ENCODE assay signal across 19 mouse cellular contexts in genomic region chr8:109675896-109676643, GRCm38 (mm10). TPM values are rescaled to one million over a fixed set of nuclear protein-coding genes. Genes with fewer than 3 reads are reported as not detected.
DNase-seq lines count a peak whose midpoint lies in the region; ATAC-seq lines count a peak whose summit lies in the region.
"Had no signal": no experiment of that assay in that cellular context is flagged by ENCODE, and none has a peak within 500 bp of the region (broad histone marks: within the 10 kb centered on the region; RNA-seq: fewer than 3 reads in every experiment).

No protein-coding gene starts in this region.

- H3K4me3 ChIP-seq in intestine, embryonic 16.5 days (ENCODE audit: low read length), result no peak overlapping the region
- H3K4me3 ChIP-seq: forebrain, embryonic 13.5 days; gastrocnemius, adult 2 months; hindbrain, embryonic 12.5 days; neural tube, embryonic 13.5 days had no signal

- H3K4me2 ChIP-seq in intestine, embryonic 16.5 days (ENCODE audit: low read depth, low read length), result no peak overlapping the region
- H3K4me2 ChIP-seq: forebrain, embryonic 13.5 days; hindbrain, embryonic 12.5 days; lung, embryonic 14.5 days; midbrain, embryonic 11.5 days; neural tube, embryonic 13.5 days had no signal

- DNase-seq in layer of hippocampus, adult 18-20 months (ENCODE audit: low spot score in 2 of 2), result peak; percentile 42 to 80
- no peak for DNase-seq in layer of hippocampus, postnatal 10 days (ENCODE audit: low spot score in 2 of 2)
- DNase-seq in frontal cortex, adult 2 months (ENCODE audit: extremely low spot score in 1 of 2, low spot score in 1 of 2), result peak; percentile 61 to 73
- peak; percentile 28 to 62 for DNase-seq in left cerebral cortex, postnatal 14 days (ENCODE audit: low spot score in 2 of 2)
- peak; percentile 60 to 76 for DNase-seq in right cerebral cortex, postnatal 36 days (ENCODE audit: low spot score in 2 of 2)
- no peak for DNase-seq in urinary bladder, postnatal 4 days (ENCODE audit: low spot score in 2 of 2)
- DNase-seq in heart, adult 9 months (ENCODE audit: low spot score in 2 of 2), result no peak
- DNase-seq: adrenal gland, adult 8-10 months; cerebellum, adult 8-10 months; gastrocnemius, adult 2 months; heart, adult 18-20 months; lung, embryonic 14.5 days; lung, postnatal 4 days had no signal

- no peak overlapping the region for H3K9ac ChIP-seq in intestine, embryonic 16.5 days (ENCODE audit: low read depth, low read length)
- H3K9ac ChIP-seq: forebrain, embryonic 13.5 days; hindbrain, embryonic 12.5 days; lung, embryonic 14.5 days; neural tube, embryonic 13.5 days had no signal

- peaks cover 41% of the 10 kb centered on the region for H3K36me3 ChIP-seq in intestine, embryonic 16.5 days (ENCODE audit: control insufficient read depth, insufficient read depth, low read length)

- H3K9me3 ChIP-seq in intestine, embryonic 16.5 days (ENCODE audit: control insufficient read depth, low read length), result no peaks in the 10 kb centered on the region
- H3K9me3 ChIP-seq: forebrain, embryonic 13.5 days; hindbrain, embryonic 12.5 days; neural tube, embryonic 13.5 days had no signal

- H3K4me1 ChIP-seq in intestine, embryonic 16.5 days (ENCODE audit: control insufficient read depth, insufficient read depth, low read length), result no peaks in the 10 kb centered on the region
- H3K4me1 ChIP-seq: forebrain, embryonic 13.5 days; hindbrain, embryonic 12.5 days; neural tube, embryonic 13.5 days had no signal

- H3K27me3 ChIP-seq in intestine, embryonic 16.5 days (replicated peaks; ENCODE audit: control insufficient read depth, insufficient read depth, low read length), result no peaks in the 10 kb centered on the region
- H3K27me3 ChIP-seq: forebrain, embryonic 13.5 days; hindbrain, embryonic 12.5 days; neural tube, embryonic 13.5 days had no signal

- no peak overlapping the region for H3K27ac ChIP-seq in intestine, embryonic 16.5 days (ENCODE audit: low read length)
- H3K27ac ChIP-seq: forebrain, embryonic 13.5 days; gastrocnemius, adult 2 months; hindbrain, embryonic 12.5 days; kidney, postnatal 0 days; neural tube, embryonic 13.5 days had no signal

- WGBS in intestine, embryonic 16.5 days, result 90% methylated on average over 9 of the region's 9 CpGs

- no peak for ATAC-seq in intestine, embryonic 16.5 days
- ATAC-seq: forebrain, embryonic 13.5 days had no signal

- intact Hi-C loops in left cerebral cortex, postnatal 14 days (cut with DNase I), result no loop called here

RNA-seq across cellular contexts. Expression of gene Ist1, which starts 17.0 kb away (rescaled TPM):
- total RNA-seq in layer of hippocampus, adult 18-20 months (2021), result 10 to 100 TPM; 87.1 to 90.9 TPM
- total RNA-seq in layer of hippocampus, postnatal 10 days (2021), result 100 to 1,000 TPM in 1 of 2 experiments, 10 to 100 TPM in 1; 95.8 to 103 TPM
- 104 and 110 TPM in 2 replicates for polyA plus RNA-seq in frontal cortex, adult 2 months (2012; rRNA removed)
- 10 to 100 TPM; 75.4 to 77.3 TPM for total RNA-seq in left cerebral cortex, postnatal 14 days (2021)
- polyA plus RNA-seq in intestine, embryonic 16.5 days (2015; fragmentation: Nextera tagmentation; extraction: Ambion mirVana), result 122 and 128 TPM in 2 replicates

RNA-seq across cellular contexts. Expression of gene Zfp821, which starts 29.3 kb away (rescaled TPM):
- 10 to 100 TPM; 41.0 to 42.1 TPM for total RNA-seq in layer of hippocampus, adult 18-20 months (2021)
- total RNA-seq in layer of hippocampus, postnatal 10 days (2021), result 10 to 100 TPM; 63.7 to 65.0 TPM
- 53.2 TPM in 2 replicates for polyA plus RNA-seq in frontal cortex, adult 2 months (2012; rRNA removed)
- 10 to 100 TPM; 55.9 to 57.1 TPM for total RNA-seq in left cerebral cortex, postnatal 14 days (2021)
- polyA plus RNA-seq in intestine, embryonic 16.5 days (2015; fragmentation: Nextera tagmentation; extraction: Ambion mirVana), result 12.6 and 13.0 TPM in 2 replicates

Comparison
In these comparisons a context has a peak if more than half of its experiments do, and no peak if none do; other contexts are left out.
1. DNase-seq: peak in layer of hippocampus, adult 18-20 months (2 of 2), frontal cortex, adult 2 months (2 of 2), left cerebral cortex, postnatal 14 days (2 of 2) and right cerebral cortex, postnatal 36 days (2 of 2); none in layer of hippocampus, postnatal 10 days (0 of 2), urinary bladder, postnatal 4 days (0 of 2) and heart, adult 9 months (0 of 2).